Mouse (Mus musculus) kidney, adult 2 months (tissue): Measurements from ENCODE around the gene Pdx1.

Experiments used
- CTCF ChIP-seq: fragments of 200-500 bp; conservative IDR thresholded peaks from 2 replicates; pipeline ENCODE4 v1.5.1; 2011; ENCODE audit warnings: low read depth, mild to moderate bottlenecking, control low read depth, low read length, moderate library complexity, mixed read lengths; ENCODE audit not compliant: insufficient read depth, insufficient read length
- POLR2A ChIP-seq: fragments of 200-500 bp; IDR thresholded peaks from one replicate; pipeline ENCODE4 v1.6.1; 2011; ENCODE audit warnings: low read depth, low read length, control low read depth

GRCm38 (mm10) chr5:147269371-147269770 is 388 bp upstream of the Pdx1 start:
- TF ChIP-seq POLR2A, result no peak
- no peak for TF ChIP-seq CTCF
